Mouse (Mus musculus) adrenal gland, postnatal 10 days (tissue): Measurements from ENCODE around the gene Lrr1. TPM values are rescaled to one million over a fixed set of nuclear protein-coding genes. Genes with fewer than 3 reads are reported as not detected.
"Not testable (repeated sequence)": the region's sequence is repeated elsewhere in the genome, so short reads cannot be mapped to it uniquely, and the experiment has no call there.

Experiments
- DNase-seq: peaks from one replicate; pipeline ENCODE4 v3.0.0; 2021; ENCODE audit warnings: mixed read lengths
- total RNA-seq, 2 experiments: library from RNA; stranded (reverse); gene quantifications; 2 replicates each; pipeline ENCODE4 v1.2.3; 2021

The Lrr1 gene
- total RNA-seq, 2 experiments from 2014 or later = 1.9 TPM

DNA sequence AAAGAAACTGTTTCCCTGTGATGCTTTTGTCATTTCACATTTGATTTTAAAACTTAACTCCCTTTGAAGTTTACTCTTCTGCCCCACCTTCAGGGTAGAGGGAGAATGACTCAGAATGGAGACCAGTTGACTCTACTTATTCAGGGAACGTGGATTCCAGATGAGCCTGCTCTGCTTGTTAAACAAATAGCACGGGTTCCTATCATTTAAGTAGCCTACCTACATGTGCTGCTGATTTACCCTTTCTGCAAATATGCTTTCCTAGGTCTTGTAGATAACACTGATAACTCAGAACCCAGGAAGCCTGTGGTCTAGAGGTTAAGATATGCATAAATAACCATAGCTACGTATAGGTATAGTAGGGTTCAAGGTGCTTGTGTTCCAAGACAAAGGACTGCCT lies 3.7 kb upstream of the Lrr1 start:
- no peak for DNase-seq

DNA sequence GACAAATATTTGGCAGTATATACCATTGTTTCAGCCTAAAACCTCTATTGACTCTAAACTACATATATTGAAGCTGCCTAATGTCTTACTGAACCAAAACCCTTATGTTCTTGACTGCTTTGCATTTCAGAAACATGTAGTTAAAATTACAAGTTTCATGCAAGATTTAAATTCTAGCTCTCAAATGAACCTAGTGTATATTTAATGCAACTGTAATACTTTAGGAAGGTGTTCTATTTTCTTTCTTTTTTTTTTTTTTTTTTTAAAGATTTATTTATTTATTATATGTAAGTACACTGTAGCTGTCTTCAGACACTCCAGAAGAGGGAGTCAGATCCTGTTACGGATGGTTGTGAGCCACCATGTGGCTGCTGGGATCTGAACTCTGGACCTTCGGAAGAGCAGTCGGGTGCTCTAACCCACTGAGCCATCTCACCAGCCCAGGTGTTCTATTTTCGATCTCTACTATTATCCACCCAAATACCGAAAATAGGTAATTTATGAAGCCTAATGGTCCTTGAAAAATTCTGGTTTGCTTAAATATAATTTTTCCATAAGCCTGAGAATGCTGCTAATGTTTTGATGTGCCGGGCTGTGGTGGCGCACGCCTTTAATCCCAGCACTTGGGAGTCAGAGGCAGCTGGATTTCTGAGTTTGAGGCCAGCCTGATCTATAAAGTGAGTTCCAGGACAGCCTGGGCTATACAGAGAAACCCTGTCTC lies 1.6 kb upstream of the Lrr1 start:
- not testable (repeated sequence) for DNase-seq

DNA sequence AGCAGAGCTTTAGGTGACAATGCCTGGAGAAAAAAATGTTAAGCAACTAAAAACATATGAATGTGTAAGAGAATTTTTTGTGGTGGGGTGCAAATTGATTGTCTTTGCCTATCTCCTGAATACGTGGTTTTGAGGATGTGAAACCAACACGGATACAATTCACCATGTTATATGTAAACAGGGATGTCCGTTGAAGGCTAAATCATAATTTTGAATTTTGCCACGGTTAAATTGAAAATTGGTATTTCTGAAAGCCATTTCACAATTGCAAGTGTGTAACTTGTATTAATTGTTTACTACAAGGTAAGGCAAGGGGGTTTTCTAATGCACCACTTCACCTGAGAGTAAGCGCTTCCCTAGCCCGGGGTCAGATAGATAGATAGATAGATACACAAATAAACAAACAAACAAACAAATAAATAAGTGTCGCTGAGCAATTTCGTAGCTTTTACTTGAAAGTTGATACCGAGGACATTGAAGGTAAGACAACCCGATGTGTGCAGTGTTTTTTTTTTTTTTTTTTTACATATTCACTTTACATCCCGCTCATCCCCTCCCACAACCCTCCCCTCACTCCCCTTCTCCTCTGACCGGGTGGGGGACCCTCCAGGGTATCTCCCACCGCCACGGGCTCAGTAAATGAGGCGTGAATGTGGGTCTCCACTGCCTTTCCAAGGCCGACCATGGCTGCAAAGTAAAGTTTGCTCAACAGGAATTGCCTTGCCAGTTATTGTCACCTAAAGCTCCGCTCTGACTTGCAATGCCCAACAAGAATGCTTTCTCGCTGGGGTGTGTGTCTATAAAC lies 756 bp upstream of the Lrr1 start:
- no peak for DNase-seq

DNA sequence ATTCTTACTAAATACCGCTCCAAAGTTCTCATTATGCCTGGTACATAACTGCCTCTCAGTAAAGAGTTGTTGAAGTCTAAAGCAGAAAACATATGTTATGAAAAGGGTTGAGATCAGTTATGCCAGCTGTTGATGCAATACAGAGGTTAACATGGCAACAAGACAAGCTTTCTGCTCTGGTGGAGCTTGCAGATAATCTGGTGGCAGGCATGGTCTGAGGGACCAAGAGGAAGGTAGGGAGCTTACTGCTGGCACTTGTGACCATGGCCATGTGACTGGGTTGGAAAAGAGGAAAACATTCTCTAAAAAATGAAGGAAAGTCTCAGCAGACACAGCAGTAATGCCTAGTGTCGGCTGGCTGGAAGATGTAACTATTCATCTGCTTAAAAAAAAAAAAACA lies 2.7 kb downstream of the Lrr1 start:
- no peak for DNase-seq

- DNase-seq = no peak
Observed at GRCm38 (mm10) chr12:69175975-69176374, 7.4 kb downstream of the Lrr1 start.

DNA sequence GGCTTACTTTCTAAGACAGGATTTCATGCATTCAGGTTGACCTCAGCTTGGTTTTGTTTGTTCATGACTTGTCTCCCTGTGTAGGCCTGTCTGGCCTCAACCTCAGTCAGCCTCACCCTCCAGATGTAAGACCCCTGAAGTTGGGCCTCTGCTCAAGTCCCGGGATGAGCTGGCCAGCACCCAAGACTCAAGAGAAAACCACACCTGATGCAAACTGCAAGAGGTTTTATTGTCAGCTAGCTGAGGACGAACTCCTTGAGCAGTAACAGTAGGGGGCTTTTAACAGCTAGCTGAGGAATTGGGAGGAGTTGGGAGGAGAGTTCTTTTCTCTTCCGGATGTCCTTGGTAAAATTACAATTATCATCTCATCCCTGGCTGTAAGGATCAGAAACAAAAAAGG lies 8.9 kb downstream of the Lrr1 start:
- DNase-seq = no peak

- no peak for DNase-seq
Observed at GRCm38 (mm10) chr12:69179371-69179770, 10.8 kb downstream of the Lrr1 start.

GRCm38 (mm10) chr12:69181800-69182199 lies 13.2 kb downstream of the Lrr1 start:
- DNase-seq = no peak

DNA sequence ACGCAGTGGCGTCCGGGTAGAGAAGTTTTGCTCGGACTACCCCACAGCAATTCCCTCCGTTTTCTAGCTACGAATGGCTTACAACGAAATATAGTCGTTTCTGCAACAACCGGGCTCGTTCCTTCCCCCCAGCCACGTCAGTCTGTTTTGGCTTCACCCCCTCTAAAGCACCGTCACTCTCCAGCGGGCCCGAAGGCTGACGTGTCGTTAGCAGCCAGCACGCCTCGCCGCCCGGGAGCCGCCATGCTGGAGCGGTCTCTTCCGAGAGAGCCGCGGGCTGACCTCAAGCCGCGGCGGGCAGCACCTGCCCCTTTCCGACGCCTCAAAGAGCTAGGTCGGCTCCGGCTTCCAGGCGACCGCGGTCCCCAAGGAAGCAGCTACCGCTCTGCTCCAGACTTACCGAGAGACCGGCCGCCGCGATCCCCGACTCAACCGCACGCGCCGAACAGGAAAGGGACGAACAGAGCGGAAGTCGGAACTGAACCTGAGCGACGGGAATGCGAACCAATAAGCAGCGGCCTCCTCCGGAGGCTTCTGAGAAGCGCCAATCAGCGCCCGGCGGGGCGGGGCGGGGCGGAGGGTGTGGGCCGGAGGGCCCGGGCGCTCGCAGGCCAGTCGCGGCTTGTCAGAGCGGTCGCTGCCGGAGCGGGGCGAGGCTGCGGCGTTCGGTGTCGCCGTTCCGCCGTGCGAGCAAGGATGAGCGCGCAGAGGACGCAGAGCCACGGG lies 15.1 kb downstream of the Lrr1 start, which contains the start of the genes Rpl36al and Mgat2:
TSS of gene Rpl36al (minus strand) at position 501 of the 726 bp plus-strand sequence.
TSS of gene Mgat2 (plus strand) at position 575 of the 726 bp plus-strand sequence.
- peak; percentile 99 for DNase-seq

DNA sequence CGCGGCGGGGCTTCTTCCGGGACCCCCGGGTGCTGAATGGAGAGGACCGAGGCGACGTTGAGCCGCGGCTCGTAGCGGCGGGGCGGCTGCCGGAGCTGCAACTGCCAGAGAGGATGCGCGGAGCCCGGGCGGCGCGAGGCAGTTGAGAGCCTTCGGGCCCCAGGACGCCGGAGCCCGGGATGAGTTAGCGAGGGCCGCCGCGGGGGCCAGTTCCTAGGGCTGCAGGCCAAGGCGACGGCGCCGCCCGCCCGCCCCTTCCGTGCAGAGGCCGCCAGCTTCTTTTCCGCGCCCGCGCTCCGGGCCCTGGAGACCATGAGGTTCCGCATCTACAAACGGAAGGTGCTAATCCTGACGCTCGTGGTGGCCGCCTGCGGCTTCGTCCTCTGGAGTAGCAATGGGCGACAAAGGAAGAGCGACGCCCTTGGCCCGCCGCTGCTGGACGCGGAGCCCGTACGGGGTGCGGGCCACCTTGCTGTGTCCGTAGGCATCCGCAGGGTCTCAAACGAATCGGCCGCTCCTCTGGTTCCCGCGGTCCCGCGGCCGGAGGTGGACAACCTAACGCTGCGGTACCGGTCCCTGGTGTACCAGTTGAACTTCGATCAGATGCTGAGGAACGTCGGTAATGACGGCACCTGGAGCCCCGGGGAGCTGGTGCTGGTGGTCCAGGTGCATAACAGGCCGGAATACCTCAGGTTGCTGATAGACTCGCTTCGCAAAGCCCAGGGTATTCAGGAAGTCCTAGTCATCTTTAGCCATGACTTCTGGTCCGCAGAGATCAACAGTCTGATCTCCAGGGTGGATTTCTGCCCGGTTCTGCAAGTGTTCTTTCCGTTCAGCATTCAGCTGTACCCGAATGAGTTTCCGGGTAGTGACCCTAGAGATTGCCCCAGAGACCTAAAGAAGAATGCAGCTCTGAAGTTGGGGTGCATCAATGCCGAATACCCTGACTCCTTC lies 16.0 kb downstream of the Lrr1 start:
- peak; percentile 73 for DNase-seq

GRCm38 (mm10) chr12:69185371-69185770 lies 16.8 kb downstream of the Lrr1 start:
- DNase-seq = peak; percentile 9

DNA sequence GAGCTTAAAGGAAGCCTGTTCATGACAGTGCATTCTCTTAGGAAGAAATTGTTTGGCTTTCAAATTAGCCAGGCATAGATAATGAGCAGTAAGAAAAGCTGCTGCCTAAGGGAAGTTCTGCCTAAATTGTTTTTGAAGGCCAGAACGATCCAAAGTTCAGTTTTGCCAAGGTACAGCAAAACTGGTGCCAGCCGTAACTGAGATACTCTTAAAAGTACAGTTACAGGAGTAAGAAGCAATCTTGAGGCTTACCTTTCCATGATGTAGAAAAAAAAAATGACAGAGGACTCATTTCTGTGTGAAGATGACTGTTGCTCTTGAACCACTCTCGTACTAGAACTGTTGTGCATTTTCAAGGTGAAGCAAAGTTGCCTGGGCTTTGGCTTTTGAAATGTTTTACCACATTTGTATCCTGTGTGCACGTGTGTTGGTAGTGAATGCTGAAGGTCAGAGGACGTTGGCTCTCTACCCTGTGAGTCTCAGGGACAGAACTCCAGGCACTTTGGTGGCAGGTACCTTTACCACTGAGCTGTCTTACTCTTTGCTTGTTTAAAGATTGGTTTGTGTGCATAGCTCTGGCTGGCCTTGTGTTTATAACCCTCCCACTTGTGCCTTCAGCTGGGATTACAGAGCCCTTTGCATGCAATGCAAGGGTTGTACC lies 18.3 kb downstream of the Lrr1 start:
- peak; percentile 18 for DNase-seq

GRCm38 (mm10) chr12:69190074-69190473 lies 21.5 kb downstream of the Lrr1 start:
- DNase-seq = no peak

DNA sequence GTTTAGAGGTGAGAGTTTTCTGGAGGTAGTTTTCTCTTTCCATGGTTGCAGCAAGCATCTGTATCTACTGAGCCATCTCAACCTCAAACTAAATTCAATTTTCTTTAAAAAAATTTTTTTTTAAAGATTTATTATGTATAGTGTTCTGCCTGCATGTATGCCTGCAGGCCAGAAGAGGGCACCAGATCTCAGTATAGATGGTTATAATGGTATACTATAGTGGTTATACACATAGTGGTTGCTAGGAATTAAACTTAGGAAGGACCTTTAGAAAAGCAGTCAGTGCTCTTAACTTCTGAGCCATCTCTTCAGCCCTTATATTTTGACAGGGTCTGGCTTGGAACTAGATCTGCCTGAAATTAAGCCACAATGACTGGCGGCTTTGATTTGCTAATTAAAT lies 21.9 kb downstream of the Lrr1 start:
- DNase-seq = no peak

DNA sequence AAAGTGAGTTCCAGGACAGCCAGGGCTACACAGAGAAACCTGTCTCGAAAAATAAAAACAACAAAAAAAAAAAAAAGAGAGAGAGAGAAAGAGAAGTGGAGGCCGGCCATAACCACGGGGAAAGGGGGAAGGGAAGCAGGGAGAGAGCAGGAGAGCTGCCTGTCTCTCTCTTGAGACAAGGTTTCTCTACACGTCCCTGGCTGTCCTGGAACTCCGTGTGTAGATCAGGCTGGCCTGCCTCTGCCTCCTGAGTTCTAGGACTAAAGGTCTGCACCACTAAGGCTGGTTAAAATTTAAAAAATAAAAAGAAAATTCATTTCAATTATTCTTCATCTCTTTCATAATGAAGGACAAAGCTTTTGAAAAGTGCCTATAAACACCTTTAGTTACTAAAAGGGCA lies 22.8 kb downstream of the Lrr1 start:
- DNase-seq = no peak

- no peak for DNase-seq
Observed at GRCm38 (mm10) chr12:69192637-69193036, 24.0 kb downstream of the Lrr1 start.

- peak; percentile 82 for DNase-seq
Observed at GRCm38 (mm10) chr12:69196444-69197377, 28.1 kb downstream of the Lrr1 start, which contains the start of gene Gm49383. Gene Gm49383, minus strand, starts transcription at chr12:69197104.

- peak; percentile 76 for DNase-seq
Observed at GRCm38 (mm10) chr12:69197378-69198163, 29.0 kb downstream of the Lrr1 start.

GRCm38 (mm10) chr12:69198164-69198535 lies 29.5 kb downstream of the Lrr1 start, which contains the start of gene Dnaaf2:
Gene Dnaaf2, minus strand, starts transcription at chr12:69198429.
- peak; percentile 90 for DNase-seq
